Mouse (Mus musculus): ENCODE measurements around the gene Atf7ip2.

- peak; percentile 82 for TF ChIP-seq CTCF (IDR thresholded peaks at IDR 0.05; ENCODE audit: low read depth)
- TF ChIP-seq EP300 (optimal IDR thresholded peaks at IDR 0.05): no peak
Observed at GRCm38 (mm10) chr16:10272256-10272655, 79.7 kb downstream of the Atf7ip2 start.
